Mouse (Mus musculus) neural tube, embryonic 12.5 days (tissue): ENCODE results near the gene Sgip1. TPM values are rescaled to one million over a fixed set of nuclear protein-coding genes. Genes with fewer than 3 reads are reported as not detected.

Experiments
- ATAC-seq: fragments of 200-750 bp; cut with Nextera tagmentation; 2 replicates; pipeline ENCODE4 v1.8.0; 2017; ENCODE audit warnings: low read depth, mild to moderate bottlenecking, moderate TSS enrichment, moderate library complexity; ENCODE audit not compliant: low FRiP score
- H3K27ac ChIP-seq: fragments of 300-500 bp; sonication (generic); 2 replicates; pipeline ENCODE4 v1.5.1; 2016
- H3K27me3 ChIP-seq: fragments of 300-500 bp; sonication (generic); replicated peaks from 2 replicates; pipeline ENCODE4 v1.6.1; 2016; ENCODE audit warnings: mild to moderate bottlenecking
- H3K36me3 ChIP-seq: fragments of 300-500 bp; sonication (generic); 2 replicates; pipeline ENCODE4 v1.6.1; 2016; ENCODE audit warnings: mild to moderate bottlenecking
- H3K4me1 ChIP-seq: fragments of 300-500 bp; sonication (generic); 2 replicates; pipeline ENCODE4 v1.6.1; 2016
- H3K4me2 ChIP-seq: fragments of 300-500 bp; sonication (generic); replicated peaks from 2 replicates; pipeline ENCODE4 v1.6.1; 2016; ENCODE audit warnings: mild to moderate bottlenecking
- H3K4me3 ChIP-seq: fragments of 300-500 bp; sonication (generic); 2 replicates; pipeline ENCODE4 v1.5.1; 2016
- H3K9ac ChIP-seq: fragments of 300-500 bp; sonication (generic); 2 replicates; pipeline ENCODE4 v1.6.1; 2016; ENCODE audit warnings: mild to moderate bottlenecking
- H3K9me3 ChIP-seq: fragments of 300-500 bp; sonication (generic); 2 replicates; pipeline ENCODE4 v1.6.1; 2016; ENCODE audit warnings: mild to moderate bottlenecking
- WGBS: fragments of 180-500 bp; shearing (Covaris S2); methylation state at CpG from one replicate; pipeline ENCODE4 v1.1.7; 2016; 5-methylcytosine and 5-hydroxymethylcytosine counted together
- polyA plus RNA-seq: library from polyadenylated mRNA; unstranded; fragments of >200 nt; fragmentation: Nextera tagmentation; extraction: Ambion mirVana; gene quantifications from 2 replicates; pipeline ENCODE4 v1.2.1, GENCODE M21; 2016

Gene Sgip1
- polyA plus RNA-seq, 1 experiment from 2014 or later = 43.3 TPM

- no peaks in the 10 kb centered on the region for H3K36me3 ChIP-seq
- H3K9ac ChIP-seq = no peak overlapping the region
- no peak overlapping the region for H3K4me3 ChIP-seq
- H3K4me2 ChIP-seq = no peak overlapping the region
- no peak overlapping the region for H3K27ac ChIP-seq
- no peak for ATAC-seq
- no peaks in the 10 kb centered on the region for H3K9me3 ChIP-seq
- 81% methylated on average over 5 of the region's 5 CpGs for WGBS
- 0 out of 2 replicates have a peak, but pooled peaks cover 6% of the 10 kb centered on the region for H3K4me1 ChIP-seq
- H3K27me3 ChIP-seq = no peaks in the 10 kb centered on the region
Measured at GRCm38 (mm10) chr4:102852808-102853207, 111.7 kb downstream of the Sgip1 start.

GRCm38 (mm10) chr4:102853330-102854022 is 112.4 kb downstream of the Sgip1 start:
- Histone ChIP-seq H3K9ac (no peak overlapping the region), H3K4me2 (no peak overlapping the region), H3K4me3 (no peak overlapping the region), H3K27me3 (no peaks in the 10 kb centered on the region), H3K9me3 (no peaks in the 10 kb centered on the region), H3K4me1 (0 out of 2 replicates have a peak, but pooled peaks cover 6% of the 10 kb centered on the region), H3K27ac (no peak overlapping the region), H3K36me3 (no peaks in the 10 kb centered on the region)
- WGBS = 76% methylated on average over 9 of the region's 9 CpGs
- ATAC-seq = no peak

- H3K36me3 ChIP-seq = no peaks in the 10 kb centered on the region
- no peak overlapping the region for H3K9ac ChIP-seq
- H3K27ac ChIP-seq = no peak overlapping the region
- H3K4me3 ChIP-seq = no peak overlapping the region
- no peak overlapping the region for H3K4me2 ChIP-seq
- no peaks in the 10 kb centered on the region for H3K9me3 ChIP-seq
- H3K4me1 ChIP-seq = 0 out of 2 replicates have a peak, but pooled peaks cover 6% of the 10 kb centered on the region
- ATAC-seq = peak; percentile 61; the same call in 1 of the 2 replicates
- WGBS = 58% methylated on average over 10 of the region's 10 CpGs
- no peaks in the 10 kb centered on the region for H3K27me3 ChIP-seq
Measured at GRCm38 (mm10) chr4:102854928-102855892, 114.1 kb downstream of the Sgip1 start.

GRCm38 (mm10) chr4:102856086-102856485 is 115.0 kb downstream of the Sgip1 start:
- no peaks in the 10 kb centered on the region for H3K36me3 ChIP-seq
- 0 out of 2 replicates have a peak, but pooled peaks cover 6% of the 10 kb centered on the region for H3K4me1 ChIP-seq
- H3K9me3 ChIP-seq = no peaks in the 10 kb centered on the region
- H3K27me3 ChIP-seq = no peaks in the 10 kb centered on the region
- no peak overlapping the region for H3K9ac ChIP-seq
- no peak for ATAC-seq
- H3K4me2 ChIP-seq = no peak overlapping the region
- H3K27ac ChIP-seq = no peak overlapping the region
- H3K4me3 ChIP-seq = no peak overlapping the region
- WGBS = 50% methylated on average over 7 of the region's 7 CpGs

- WGBS = 95% methylated on average over 15 of the region's 15 CpGs
- Histone ChIP-seq H3K9me3 (no peaks in the 10 kb centered on the region), H3K4me1 (0 out of 2 replicates have a peak, but pooled peaks cover 6% of the 10 kb centered on the region), H3K4me2 (no peak overlapping the region), H3K36me3 (no peaks in the 10 kb centered on the region), H3K9ac (no peak overlapping the region), H3K4me3 (no peak overlapping the region), H3K27me3 (no peaks in the 10 kb centered on the region), H3K27ac (no peak overlapping the region)
- no peak for ATAC-seq
Measured at GRCm38 (mm10) chr4:102859259-102860194, 118.4 kb downstream of the Sgip1 start.

GRCm38 (mm10) chr4:102862751-102863710 is 121.9 kb downstream of the Sgip1 start:
- Histone ChIP-seq H3K4me2 (no peak overlapping the region), H3K4me1 (no peaks in the 10 kb centered on the region), H3K36me3 (no peaks in the 10 kb centered on the region), H3K9ac (no peak overlapping the region), H3K27me3 (no peaks in the 10 kb centered on the region), H3K9me3 (no peaks in the 10 kb centered on the region), H3K4me3 (no peak overlapping the region), H3K27ac (no peak overlapping the region)
- ATAC-seq = no peak
- 65% methylated on average over 15 of the region's 15 CpGs for WGBS

GRCm38 (mm10) chr4:102866531-102866930 is 125.4 kb downstream of the Sgip1 start:
- Histone ChIP-seq H3K4me1 (no peaks in the 10 kb centered on the region), H3K9ac (no peak overlapping the region), H3K27ac (no peak overlapping the region), H3K27me3 (no peaks in the 10 kb centered on the region), H3K4me2 (no peak overlapping the region), H3K4me3 (no peak overlapping the region), H3K9me3 (no peaks in the 10 kb centered on the region), H3K36me3 (no peaks in the 10 kb centered on the region)
- no peak for ATAC-seq
- 94% methylated on average over 3 of the region's 3 CpGs for WGBS

- WGBS = 73% methylated on average over 4 of the region's 4 CpGs
- Histone ChIP-seq H3K4me3 (no peak overlapping the region), H3K9ac (no peak overlapping the region), H3K36me3 (peaks cover 3% of the 10 kb centered on the region; the same call in 1 of the 2 replicates), H3K27me3 (no peaks in the 10 kb centered on the region), H3K27ac (no peak overlapping the region), H3K4me1 (no peaks in the 10 kb centered on the region), H3K9me3 (no peaks in the 10 kb centered on the region), H3K4me2 (no peak overlapping the region)
- no peak for ATAC-seq
Measured at GRCm38 (mm10) chr4:102871274-102871673, 130.2 kb downstream of the Sgip1 start.

GRCm38 (mm10) chr4:102883142-102883541 is 142.0 kb downstream of the Sgip1 start:
- H3K27me3 ChIP-seq = no peaks in the 10 kb centered on the region
- H3K9ac ChIP-seq = no peak overlapping the region
- no peak overlapping the region for H3K4me2 ChIP-seq
- ATAC-seq = no peak
- no peaks in the 10 kb centered on the region for H3K36me3 ChIP-seq
- no peaks in the 10 kb centered on the region for H3K4me1 ChIP-seq
- no peaks in the 10 kb centered on the region for H3K9me3 ChIP-seq
- 92% methylated on average over 3 of the region's 3 CpGs for WGBS
- no peak overlapping the region for H3K4me3 ChIP-seq
- H3K27ac ChIP-seq = no peak overlapping the region

- no peak for ATAC-seq
- H3K27ac ChIP-seq = no peak overlapping the region
- H3K4me3 ChIP-seq = no peak overlapping the region
- H3K27me3 ChIP-seq = no peaks in the 10 kb centered on the region
- no peaks in the 10 kb centered on the region for H3K36me3 ChIP-seq
- H3K4me2 ChIP-seq = no peak overlapping the region
- H3K9ac ChIP-seq = no peak overlapping the region
- H3K4me1 ChIP-seq = no peaks in the 10 kb centered on the region
- WGBS = 84% methylated on average over 4 of the region's 4 CpGs
- no peaks in the 10 kb centered on the region for H3K9me3 ChIP-seq
Measured at GRCm38 (mm10) chr4:102884228-102884627, 143.1 kb downstream of the Sgip1 start.

GRCm38 (mm10) chr4:102886459-102886858 is 145.4 kb downstream of the Sgip1 start:
- Histone ChIP-seq H3K9ac (no peak overlapping the region), H3K4me2 (no peak overlapping the region), H3K27ac (no peak overlapping the region), H3K4me1 (no peaks in the 10 kb centered on the region), H3K9me3 (no peaks in the 10 kb centered on the region), H3K4me3 (no peak overlapping the region), H3K36me3 (no peaks in the 10 kb centered on the region), H3K27me3 (no peaks in the 10 kb centered on the region)
- 89% methylated on average over 2 of the region's 2 CpGs for WGBS
- no peak for ATAC-seq
